Mouse (Mus musculus): ENCODE measurements around the gene Dnajb4. TPM values are rescaled to one million over a fixed set of nuclear protein-coding genes. Genes with fewer than 3 reads are reported as not detected.
"Not testable (repeated sequence)": the region's sequence is repeated elsewhere in the genome, so short reads cannot be mapped to it uniquely, and the experiment has no call there.

Gene Dnajb4
- polyA plus RNA-seq, 1 experiment from 2014 or later, result 25.5 TPM

- WGBS, result 63% methylated on average over 4 of the region's 4 CpGs
Measured at GRCm38 (mm10) chr3:152130963-152131362, 79.1 kb downstream of the Dnajb4 start.

GRCm38 (mm10) chr3:152129426-152129825, 80.7 kb downstream of the Dnajb4 start:
- H3K27ac ChIP-seq; ATAC-seq; H3K27me3 ChIP-seq (replicated peaks); H3K9me3 ChIP-seq; H3K4me1 ChIP-seq (replicated peaks); H3K36me3 ChIP-seq; H3K4me2 ChIP-seq (replicated peaks); H3K9ac ChIP-seq; H3K4me3 ChIP-seq (replicated peaks): not testable (repeated sequence)
- WGBS, result 94% methylated on average over 4 of the region's 4 CpGs

More at GRCm38 (mm10) chr3:152130963-152131362, 79.1 kb downstream of the Dnajb4 start:
- Histone ChIP-seq H3K36me3 (no peaks in the 10 kb centered on the region), H3K27ac (no peak overlapping the region), H3K4me1 (replicated peaks) (no peaks in the 10 kb centered on the region), H3K4me2 (replicated peaks) (no peak overlapping the region), H3K4me3 (replicated peaks) (no peak overlapping the region), H3K9me3 (no peaks in the 10 kb centered on the region), H3K27me3 (replicated peaks) (no peaks in the 10 kb centered on the region), H3K9ac (no peak overlapping the region)
- ATAC-seq, result peak; percentile 82

GRCm38 (mm10) chr3:152128631-152129030, 81.5 kb downstream of the Dnajb4 start:
- no peak overlapping the region for H3K4me2 ChIP-seq (replicated peaks)
- WGBS, result 76% methylated on average over 7 of the region's 7 CpGs
- no peak overlapping the region for H3K4me3 ChIP-seq (replicated peaks)
- no peak for ATAC-seq
- H3K36me3 ChIP-seq, result no peaks in the 10 kb centered on the region
- H3K4me1 ChIP-seq (replicated peaks), result no peaks in the 10 kb centered on the region
- no peak overlapping the region for H3K27ac ChIP-seq
- H3K27me3 ChIP-seq (replicated peaks), result no peaks in the 10 kb centered on the region
- H3K9me3 ChIP-seq, result no peaks in the 10 kb centered on the region
- H3K9ac ChIP-seq, result no peak overlapping the region

Other genes starting within 250 kb of the Dnajb4 start
- 171 and 172 TPM in 2 replicates for gene Gipc2, start 44.1 kb downstream of the Dnajb4 start, polyA plus RNA-seq (2015; fragmentation: Nextera tagmentation; extraction: Ambion mirVana)
- 177 and 205 TPM in 2 replicates for gene Fubp1, start 120 bp upstream of the Dnajb4 start, polyA plus RNA-seq (2015; fragmentation: Nextera tagmentation; extraction: Ambion mirVana)
- gene Nexn, start 56.0 kb upstream of the Dnajb4 start, polyA plus RNA-seq (2015; fragmentation: Nextera tagmentation; extraction: Ambion mirVana), result 23.3 and 31.2 TPM in 2 replicates
- gene Miga1, start 130.1 kb upstream of the Dnajb4 start, polyA plus RNA-seq (2015; fragmentation: Nextera tagmentation; extraction: Ambion mirVana), result 15.3 and 17.4 TPM in 2 replicates
- gene Usp33, start 136.2 kb upstream of the Dnajb4 start, polyA plus RNA-seq (2015; fragmentation: Nextera tagmentation; extraction: Ambion mirVana), result 45.3 and 51.1 TPM in 2 replicates
- 39.3 and 39.8 TPM in 2 replicates for gene Zzz3, start 185.2 kb upstream of the Dnajb4 start, polyA plus RNA-seq (2015; fragmentation: Nextera tagmentation; extraction: Ambion mirVana)

Data from intestine, embryonic 15.5 days (tissue).